Comparison of ENCODE assay signal across 15 mouse cellular contexts in genomic region chr5:67599935-67600334, GRCm38 (mm10). TPM values are rescaled to one million over a fixed set of nuclear protein-coding genes. Genes with fewer than 3 reads are reported as not detected.
"Had no signal": no experiment of that assay in that cellular context is flagged by ENCODE, and none has a peak within 500 bp of the region (broad histone marks: within the 10 kb centered on the region; RNA-seq: fewer than 3 reads in every experiment).

No protein-coding gene starts in this region.

- H3K36me3 ChIP-seq: limb, embryonic 13.5 days; liver, embryonic 15.5 days; midbrain, embryonic 12.5 days had no signal

- H3K4me3 ChIP-seq: limb, embryonic 13.5 days; liver, embryonic 15.5 days; midbrain, embryonic 12.5 days had no signal

- H3K9ac ChIP-seq: limb, embryonic 13.5 days; liver, embryonic 15.5 days; lung, embryonic 14.5 days; midbrain, embryonic 12.5 days had no signal

- H3K9me3 ChIP-seq: limb, embryonic 13.5 days; liver, embryonic 15.5 days; midbrain, embryonic 12.5 days had no signal

- H3K27ac ChIP-seq: limb, embryonic 13.5 days; liver, embryonic 15.5 days; midbrain, embryonic 12.5 days; stomach, postnatal 0 days had no signal

- H3K4me1 ChIP-seq: liver, embryonic 15.5 days; midbrain, embryonic 12.5 days had no signal

- DNase-seq: kidney, adult 11 months; kidney, adult 9 months; kidney, postnatal 14 days; left cerebral cortex, postnatal 4 days; lung, embryonic 14.5 days; lung, postnatal 10 days; right cerebral cortex, postnatal 4 days; spleen, adult 18-20 months; thymus, adult 18-20 months; thymus, postnatal 14 days had no signal

- H3K4me2 ChIP-seq: limb, embryonic 13.5 days; liver, embryonic 15.5 days; lung, embryonic 14.5 days; midbrain, embryonic 12.5 days had no signal

RNA-seq across cellular contexts. Expression of gene Shisa3, which starts 7.7 kb away (rescaled TPM):
- total RNA-seq: megakaryocyte-erythroid progenitor cell, adult 5-6 weeks had no signal
